Mouse (Mus musculus): Measurements from ENCODE around the gene Nfkbil1. TPM values are rescaled to one million over a fixed set of nuclear protein-coding genes. Genes with fewer than 3 reads are reported as not detected.

Gene Nfkbil1
- polyA plus RNA-seq, 1 experiment from 2014 or later: 4.1 TPM

- WGBS (ENCODE audit: insufficient replicate concordance): 88% methylated on average over 4 of the region's 4 CpGs
- Histone ChIP-seq H3K4me2 (ENCODE audit: low read depth, low read length) (no peak overlapping the region), H3K27ac (ENCODE audit: low read depth) (no peak overlapping the region), H3K36me3 (replicated peaks; ENCODE audit: insufficient read depth, low read length) (peaks cover 45% of the 10 kb centered on the region), H3K27me3 (ENCODE audit: insufficient read depth, low read length) (no peaks in the 10 kb centered on the region), H3K9me3 (ENCODE audit: low read length) (no peaks in the 10 kb centered on the region), H3K4me1 (ENCODE audit: insufficient read depth) (peaks cover 22% of the 10 kb centered on the region), H3K4me3 (ENCODE audit: low read depth, low read length) (no peak overlapping the region), H3K9ac (replicated peaks) (no peak overlapping the region)
- DNase-seq (no peak), ATAC-seq (no peak)
- TF ChIP-seq CTCF (IDR thresholded peaks at IDR 0.05; ENCODE audit: low read depth): no peak
- TF ChIP-seq EP300 (IDR thresholded peaks at IDR 0.05; ENCODE audit: low read depth): no peak
These were observed 11.0 kb downstream of the Nfkbil1 start for GRCm38 (mm10) chr17:35224641-35225040.

DNA sequence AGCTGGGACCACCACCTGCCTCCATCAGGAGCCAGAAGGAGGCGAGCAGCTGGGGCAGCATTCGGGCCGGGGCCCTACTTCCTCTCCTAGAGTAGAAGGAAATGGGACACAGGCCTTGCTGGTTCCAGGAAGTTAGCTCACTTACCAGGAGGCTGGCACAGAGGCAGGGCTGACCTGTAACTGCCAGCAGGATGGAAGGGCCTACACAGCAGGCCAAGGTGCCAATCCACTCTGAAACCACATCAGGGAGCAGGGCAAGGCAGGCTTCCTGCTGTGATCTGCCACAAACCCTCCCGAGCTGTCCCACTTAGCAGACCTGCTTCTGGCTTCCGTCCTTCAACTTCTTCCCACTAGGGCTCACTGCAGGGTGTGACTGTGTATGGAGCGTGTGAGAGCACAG lies 13.3 kb downstream of the Nfkbil1 start:
- TF ChIP-seq EP300 (IDR thresholded peaks at IDR 0.05; ENCODE audit: low read depth) (no peak), CTCF (IDR thresholded peaks at IDR 0.05; ENCODE audit: low read depth) (no peak)
- WGBS (ENCODE audit: insufficient replicate concordance): 47% methylated on average over 6 of the region's 6 CpGs
- H3K9ac ChIP-seq (replicated peaks): no peak overlapping the region
- ATAC-seq (no peak), DNase-seq (no peak)
- peaks cover 32% of the 10 kb centered on the region for H3K4me1 ChIP-seq (ENCODE audit: insufficient read depth)
- H3K36me3 ChIP-seq (replicated peaks; ENCODE audit: insufficient read depth, low read length): peaks cover 23% of the 10 kb centered on the region
- H3K27ac ChIP-seq (ENCODE audit: low read depth): peak overlapping the region; percentile 41; the same call in 1 of the 2 replicates
- no peak overlapping the region for H3K4me3 ChIP-seq (ENCODE audit: low read depth, low read length)
- peaks cover 4% of the 10 kb centered on the region; the same call in 1 of the 2 replicates for H3K27me3 ChIP-seq (ENCODE audit: insufficient read depth, low read length)
- no peak overlapping the region for H3K4me2 ChIP-seq (ENCODE audit: low read depth, low read length)
- no peaks in the 10 kb centered on the region for H3K9me3 ChIP-seq (ENCODE audit: low read length)

DNA sequence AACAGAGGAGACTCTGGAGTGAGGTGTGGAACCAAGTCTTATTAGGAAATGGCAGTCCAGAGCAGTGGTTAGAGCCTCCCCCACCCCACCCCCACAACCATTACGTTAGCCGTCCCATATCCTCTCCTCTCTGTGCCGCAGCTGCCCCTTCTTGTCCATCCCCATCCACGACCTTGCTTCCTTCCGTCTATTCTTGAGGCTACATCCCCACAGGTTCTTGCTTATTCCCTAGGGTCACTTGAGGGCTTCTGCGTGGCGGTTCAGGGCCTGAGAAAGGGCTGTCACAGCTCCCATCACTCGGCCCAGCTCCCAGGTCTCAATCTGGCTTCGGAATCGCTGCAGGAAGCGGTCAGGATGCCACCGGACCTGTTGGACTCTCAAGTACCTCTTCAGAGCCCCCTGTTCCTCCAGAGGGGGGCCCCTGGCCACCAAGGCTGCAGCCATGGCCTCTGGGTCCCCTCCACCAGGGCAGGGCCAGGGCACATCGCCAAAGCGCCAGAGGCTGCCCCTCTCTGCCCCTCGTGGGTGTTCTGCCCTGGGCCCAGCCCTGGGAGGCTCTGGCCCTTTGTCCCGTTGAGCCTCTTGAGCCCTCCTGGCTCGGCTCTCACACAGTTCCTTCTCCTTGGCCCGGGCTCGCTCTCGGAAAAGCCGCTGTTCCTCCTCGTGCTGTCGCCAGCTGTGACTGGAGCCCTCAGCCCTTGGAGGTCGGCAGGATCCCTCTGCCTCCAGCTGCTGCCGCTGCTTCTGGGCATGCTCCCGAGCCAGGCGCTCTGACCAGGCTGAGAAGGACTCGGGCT lies 15.2 kb downstream of the Nfkbil1 start, which contains the start of gene Gm16181:
TSS of gene Gm16181 (plus strand) at position 679 of the 797 bp plus-strand sequence.
- TF ChIP-seq EP300 (IDR thresholded peaks at IDR 0.05; ENCODE audit: low read depth): no peak
- TF ChIP-seq CTCF (IDR thresholded peaks at IDR 0.05; ENCODE audit: low read depth): no peak
- no peak for ATAC-seq

DNA sequence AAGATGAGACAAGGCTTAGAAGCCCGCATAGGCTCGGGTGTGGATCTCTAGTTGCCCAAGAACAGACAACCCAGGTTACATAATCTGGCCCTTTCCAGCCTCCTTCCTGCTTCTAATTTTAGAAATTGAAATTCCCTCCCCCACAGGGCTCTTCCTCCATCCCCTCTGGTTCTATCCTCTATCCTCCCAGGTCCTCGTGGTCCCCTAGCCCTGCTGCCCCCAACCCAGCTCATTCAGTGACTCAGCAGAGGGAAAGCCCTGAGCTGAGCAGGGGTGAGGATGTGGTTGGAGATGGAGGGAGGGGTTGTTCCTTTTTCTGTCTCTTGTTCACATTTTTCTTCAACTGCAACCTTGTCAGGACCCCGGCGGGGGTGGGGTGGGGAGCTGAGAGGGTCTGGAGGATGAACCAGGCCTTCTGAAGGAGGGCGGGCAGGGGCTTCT lies 16.0 kb downstream of the Nfkbil1 start:
- TF ChIP-seq EP300 (IDR thresholded peaks at IDR 0.05; ENCODE audit: low read depth) (no peak), CTCF (IDR thresholded peaks at IDR 0.05; ENCODE audit: low read depth) (no peak)
- ATAC-seq: peak; percentile 16; the same call in 1 of the 2 replicates
- H3K27ac ChIP-seq (ENCODE audit: low read depth): peak overlapping the region; percentile 80
- no peak overlapping the region for H3K4me3 ChIP-seq (ENCODE audit: low read depth, low read length)
- no peak for DNase-seq
- 18% methylated on average over 6 of the region's 6 CpGs for WGBS (ENCODE audit: insufficient replicate concordance)
- H3K9me3 ChIP-seq (ENCODE audit: low read length): no peaks in the 10 kb centered on the region
- peaks cover 32% of the 10 kb centered on the region for H3K4me1 ChIP-seq (ENCODE audit: insufficient read depth)
- peaks cover 4% of the 10 kb centered on the region; the same call in 1 of the 2 replicates for H3K27me3 ChIP-seq (ENCODE audit: insufficient read depth, low read length)
- no peak overlapping the region for H3K9ac ChIP-seq (replicated peaks)
- peak overlapping the region; percentile 56; the same call in 1 of the 2 replicates for H3K4me2 ChIP-seq (ENCODE audit: low read depth, low read length)
- peaks cover 9% of the 10 kb centered on the region; the same call in 1 of the 2 replicates for H3K36me3 ChIP-seq (replicated peaks; ENCODE audit: insufficient read depth, low read length)

More for the DNA sequence above, 15.2 kb downstream of the Nfkbil1 start, which contains the start of gene Gm16181:
- Histone ChIP-seq H3K27ac (ENCODE audit: low read depth) (peak within 1 kb of the TSS; percentile 80), H3K27me3 (ENCODE audit: insufficient read depth, low read length) (peaks cover 4% of the 10 kb centered on the region; the same call in 1 of the 2 replicates), H3K36me3 (replicated peaks; ENCODE audit: insufficient read depth, low read length) (peaks cover 14% of the 10 kb centered on the region; the same call in 1 of the 2 replicates), H3K9me3 (ENCODE audit: low read length) (no peaks in the 10 kb centered on the region), H3K4me1 (ENCODE audit: insufficient read depth) (peaks cover 30% of the 10 kb centered on the region), H3K9ac (replicated peaks) (no peak within 1 kb of the TSS), H3K4me3 (ENCODE audit: low read depth, low read length) (no peak within 1 kb of the TSS), H3K4me2 (ENCODE audit: low read depth, low read length) (peak within 1 kb of the TSS; percentile 56)
- WGBS (ENCODE audit: insufficient replicate concordance): 55% methylated on average over 28 of the region's 28 CpGs
- DNase-seq: no peak

DNA sequence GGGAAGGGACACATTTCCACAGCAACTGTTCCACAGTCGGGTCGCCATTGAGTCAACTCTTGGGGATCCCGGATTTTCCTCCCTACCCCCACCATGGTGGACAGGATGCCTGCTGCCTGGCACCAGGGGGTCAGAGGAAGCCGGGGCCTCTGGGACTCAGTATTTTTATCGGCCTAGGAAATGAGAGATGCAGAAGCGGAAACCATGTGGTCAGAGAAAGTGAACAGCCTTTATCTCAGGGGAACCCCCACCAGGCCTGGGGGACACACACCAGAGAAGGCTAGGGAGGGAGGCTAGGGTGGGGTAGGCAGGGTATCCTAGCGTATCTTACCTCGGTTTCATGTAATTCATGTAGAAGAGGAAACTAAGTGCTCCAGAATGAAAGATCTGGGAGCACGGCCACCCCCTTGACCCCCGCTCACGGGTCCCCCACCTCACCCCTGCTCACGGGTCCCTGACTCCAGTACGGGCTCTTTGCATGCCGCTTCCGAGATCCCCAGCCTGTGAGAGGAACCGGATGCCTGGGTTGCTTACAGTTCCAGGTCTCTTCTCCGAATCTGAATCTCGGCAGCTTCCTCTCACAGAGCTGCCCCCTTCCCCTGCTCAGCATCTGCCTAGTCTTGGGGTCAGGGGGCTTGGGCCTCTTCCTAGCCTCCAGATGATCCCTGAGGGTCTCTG lies 16.9 kb downstream of the Nfkbil1 start:
- WGBS (ENCODE audit: insufficient replicate concordance): 19% methylated on average over 18 of the region's 18 CpGs
- no peak overlapping the region; the same call in none of the 2 replicates for H3K9ac ChIP-seq (replicated peaks)
- peaks cover 4% of the 10 kb centered on the region; the same call in 1 of the 2 replicates for H3K27me3 ChIP-seq (ENCODE audit: insufficient read depth, low read length)
- H3K4me3 ChIP-seq (ENCODE audit: low read depth, low read length): peak overlapping the region; percentile 19; the same call in 1 of the 2 replicates
- H3K4me1 ChIP-seq (ENCODE audit: insufficient read depth): peaks cover 36% of the 10 kb centered on the region
- ATAC-seq (peak; percentile 69), DNase-seq (peak; percentile 59)
- H3K9me3 ChIP-seq (ENCODE audit: low read length): no peaks in the 10 kb centered on the region
- H3K36me3 ChIP-seq (replicated peaks; ENCODE audit: insufficient read depth, low read length): peaks cover 9% of the 10 kb centered on the region; the same call in 1 of the 2 replicates
- H3K27ac ChIP-seq (ENCODE audit: low read depth): peak overlapping the region; percentile 80
- no peak for TF ChIP-seq CTCF (IDR thresholded peaks at IDR 0.05; ENCODE audit: low read depth)
- peak; percentile 58 for TF ChIP-seq EP300 (IDR thresholded peaks at IDR 0.05; ENCODE audit: low read depth)
- H3K4me2 ChIP-seq (ENCODE audit: low read depth, low read length): peak overlapping the region; percentile 56

DNA sequence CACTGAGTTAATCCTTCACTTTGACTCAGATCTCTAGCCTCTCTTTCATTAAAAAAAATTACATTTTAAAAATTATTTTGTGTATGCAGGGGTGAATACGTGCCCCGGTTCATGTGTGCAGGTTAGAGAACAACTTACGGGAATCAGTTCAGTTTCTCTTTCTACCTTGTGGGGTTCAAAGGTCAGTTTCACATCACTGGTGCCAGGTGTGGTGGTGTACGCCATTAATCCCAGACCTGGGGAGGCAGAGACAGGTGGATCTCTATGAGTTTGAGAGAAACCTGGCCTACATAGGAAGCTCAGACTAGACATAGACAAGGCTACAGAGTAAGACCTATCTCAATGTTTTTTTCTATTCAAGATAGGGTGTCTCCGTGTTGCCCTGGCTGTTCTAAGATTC lies 22.5 kb downstream of the Nfkbil1 start:
- Histone ChIP-seq H3K27ac (ENCODE audit: low read depth) (no peak overlapping the region), H3K36me3 (replicated peaks; ENCODE audit: insufficient read depth, low read length) (no peaks in the 10 kb centered on the region), H3K4me1 (ENCODE audit: insufficient read depth) (peaks cover 24% of the 10 kb centered on the region), H3K4me3 (ENCODE audit: low read depth, low read length) (no peak overlapping the region), H3K9ac (replicated peaks) (no peak overlapping the region), H3K4me2 (ENCODE audit: low read depth, low read length) (no peak overlapping the region), H3K9me3 (ENCODE audit: low read length) (no peaks in the 10 kb centered on the region), H3K27me3 (ENCODE audit: insufficient read depth, low read length) (no peaks in the 10 kb centered on the region)
- DNase-seq (no peak), ATAC-seq (no peak)
- 73% methylated on average over 5 of the region's 5 CpGs for WGBS (ENCODE audit: insufficient replicate concordance)
- no peak for TF ChIP-seq EP300 (IDR thresholded peaks at IDR 0.05; ENCODE audit: low read depth)
- no peak for TF ChIP-seq CTCF (IDR thresholded peaks at IDR 0.05; ENCODE audit: low read depth)

All from liver, postnatal 0 days (tissue).